Mouse (Mus musculus): ENCODE data around the gene Rabac1.

- no peak for TF ChIP-seq CTCF (IDR thresholded peaks at IDR 0.05; ENCODE audit: low read depth)
- TF ChIP-seq EP300 (IDR thresholded peaks at IDR 0.05; ENCODE audit: low read depth), result no peak
Observed at GRCm38 (mm10) chr7:24953966-24954365, 18.6 kb downstream of the Rabac1 start.
